Mouse (Mus musculus): ENCODE results near the gene Osbpl9.

- no peak for TF ChIP-seq CTCF (IDR thresholded peaks at IDR 0.05; ENCODE audit: borderline replicate concordance, insufficient read depth, low read length)
- no peak for TF ChIP-seq POLR2A (IDR thresholded peaks at IDR 0.05; ENCODE audit: low read depth, low read length)
Observed at GRCm38 (mm10) chr4:109042739-109043138, 159.3 kb downstream of the Osbpl9 start.
